Mouse (Mus musculus) midbrain, embryonic 14.5 days (tissue): ENCODE measurements around the gene Nelfe. TPM values are rescaled to one million over a fixed set of nuclear protein-coding genes. Genes with fewer than 3 reads are reported as not detected.
"Not testable (repeated sequence)": the region's sequence is repeated elsewhere in the genome, so short reads cannot be mapped to it uniquely, and the experiment has no call there.

Experiments used
- ATAC-seq: fragments of 200-750 bp; cut with Nextera tagmentation; 2 replicates; pipeline ENCODE4 v1.8.0; 2017; ENCODE audit warnings: moderate number of reproducible peaks, moderate library complexity; ENCODE audit not compliant: low FRiP score, low TSS enrichment
- DNase-seq: peaks from one replicate; pipeline ENCODE4 v3.0.0-alpha.2; 2015
- H3K27ac ChIP-seq: fragments of 300-500 bp; sonication (generic); replicated peaks from 2 replicates; pipeline ENCODE4 v1.5.1; 2014; ENCODE audit warnings: mild to moderate bottlenecking, low read depth, low read length, moderate library complexity
- H3K27me3 ChIP-seq: fragments of 300-500 bp; sonication (generic); 2 replicates; pipeline ENCODE4 v1.6.1; 2014; ENCODE audit warnings: low read length, control low read depth, mixed read lengths; ENCODE audit not compliant: control insufficient read depth, insufficient read depth
- H3K36me3 ChIP-seq: fragments of 300-500 bp; sonication (generic); 2 replicates; pipeline ENCODE4 v1.6.1; 2014; ENCODE audit warnings: low read length, control low read depth; ENCODE audit not compliant: control insufficient read depth, insufficient read depth
- H3K4me1 ChIP-seq: fragments of 300-500 bp; sonication (generic); 2 replicates; pipeline ENCODE4 v1.6.1; 2014; ENCODE audit warnings: mild to moderate bottlenecking, antibody characterized with exemption, low read length, control low read depth; ENCODE audit not compliant: control insufficient read depth, insufficient read depth
- H3K4me2 ChIP-seq: fragments of 300-500 bp; sonication (generic); 2 replicates; pipeline ENCODE4 v1.6.1; 2014; ENCODE audit warnings: mild to moderate bottlenecking, low read length, moderate library complexity
- H3K4me3 ChIP-seq: fragments of 300-500 bp; sonication (generic); replicated peaks from 2 replicates; pipeline ENCODE4 v1.5.1; 2014; ENCODE audit warnings: low read depth, low read length
- H3K9ac ChIP-seq: fragments of 300-500 bp; sonication (generic); replicated peaks from 2 replicates; pipeline ENCODE4 v1.6.1; 2014; ENCODE audit warnings: mild to moderate bottlenecking, low read length, moderate library complexity
- H3K9me3 ChIP-seq: fragments of 300-500 bp; sonication (generic); 2 replicates; pipeline ENCODE4 v1.6.1; 2016; ENCODE audit warnings: low read length, control low read depth, mixed read lengths; ENCODE audit not compliant: control insufficient read depth
- WGBS: fragments of 180-500 bp; shearing (Covaris S2); extraction: QIAGEN DNeasy Blood & Tissue Kit; methylation state at CpG from one replicate; pipeline ENCODE4 v1.1.7; 2014; 5-methylcytosine and 5-hydroxymethylcytosine counted together
- polyA plus RNA-seq: library from polyadenylated mRNA; unstranded; fragments of >200 nt; fragmentation: Nextera tagmentation; extraction: Ambion mirVana; gene quantifications from 2 replicates; pipeline ENCODE4 v1.2.1, GENCODE M21; 2014

The Nelfe gene
- 75.5 and 85.3 TPM in 2 replicates for polyA plus RNA-seq

GRCm38 (mm10) chr17:34849722-34850516 lies at the start of gene Nelfe, which contains the start of gene Skiv2l:
Nelfe (plus strand) TSS chr17:34850391.
Skiv2l (minus strand) TSS chr17:34850210.
- ATAC-seq (peak; percentile 96), DNase-seq (peak; percentile 99)
- Histone ChIP-seq H3K4me3 (peak within 1 kb of the TSS; percentile 93), H3K27ac (peak within 1 kb of the TSS; percentile 55; the same call in 1 of the 2 replicates), H3K4me1 (peaks cover 13% of the 10 kb centered on the region), H3K9ac (peak within 1 kb of the TSS; percentile 88), H3K27me3 (no peaks in the 10 kb centered on the region), H3K36me3 (peaks cover 57% of the 10 kb centered on the region), H3K4me2 (peak within 1 kb of the TSS; percentile 95), H3K9me3 (no peaks in the 10 kb centered on the region)
- WGBS = under 1% methylated on average over 65 of the region's 65 CpGs

GRCm38 (mm10) chr17:34800781-34801305 lies 49.3 kb upstream of the Nelfe start:
- not testable (repeated sequence) for H3K27ac ChIP-seq, DNase-seq, H3K4me1 ChIP-seq, H3K4me3 ChIP-seq, H3K36me3 ChIP-seq, H3K4me2 ChIP-seq, H3K9ac ChIP-seq, H3K27me3 ChIP-seq, ATAC-seq, H3K9me3 ChIP-seq
- 95% methylated on average over 16 of the region's 16 CpGs for WGBS

- DNase-seq, H3K27me3 ChIP-seq, ATAC-seq, H3K9ac ChIP-seq, H3K4me3 ChIP-seq, H3K4me2 ChIP-seq, H3K36me3 ChIP-seq, H3K9me3 ChIP-seq, H3K4me1 ChIP-seq, H3K27ac ChIP-seq: not testable (repeated sequence)
- 95% methylated on average over 9 of the region's 9 CpGs for WGBS
Observed at GRCm38 (mm10) chr17:34802756-34803155, 47.4 kb upstream of the Nelfe start.

GRCm38 (mm10) chr17:34803367-34803766 lies 46.8 kb upstream of the Nelfe start:
- 92% methylated on average over 6 of the region's 6 CpGs for WGBS
- not testable (repeated sequence) for H3K36me3 ChIP-seq, H3K4me2 ChIP-seq, ATAC-seq, H3K4me3 ChIP-seq, H3K9ac ChIP-seq, DNase-seq, H3K27ac ChIP-seq, H3K27me3 ChIP-seq, H3K9me3 ChIP-seq, H3K4me1 ChIP-seq

- H3K9ac ChIP-seq, H3K27me3 ChIP-seq, H3K36me3 ChIP-seq, ATAC-seq, H3K4me3 ChIP-seq, H3K4me1 ChIP-seq, DNase-seq, H3K4me2 ChIP-seq, H3K9me3 ChIP-seq, H3K27ac ChIP-seq: not testable (repeated sequence)
- WGBS = 95% methylated on average over 4 of the region's 6 CpGs
Observed at GRCm38 (mm10) chr17:34804301-34804700, 45.9 kb upstream of the Nelfe start, which contains the start of gene Cyp21a1. Cyp21a1 (minus strand) TSS chr17:34804561.

GRCm38 (mm10) chr17:34804871-34805562 lies 45.2 kb upstream of the Nelfe start:
- Histone ChIP-seq H3K4me2 (no peak overlapping the region), H3K27ac (no peak overlapping the region), H3K4me3 (no peak overlapping the region), H3K9me3 (peaks cover 3% of the 10 kb centered on the region; the same call in 1 of the 2 replicates), H3K4me1 (no peaks in the 10 kb centered on the region), H3K9ac (no peak overlapping the region), H3K27me3 (no peaks in the 10 kb centered on the region), H3K36me3 (no peaks in the 10 kb centered on the region)
- ATAC-seq (no peak), DNase-seq (no peak)
- 76% methylated on average over 6 of the region's 6 CpGs for WGBS

GRCm38 (mm10) chr17:34807176-34807575 lies 43.0 kb upstream of the Nelfe start:
- Histone ChIP-seq H3K27ac (no peak overlapping the region), H3K4me1 (no peaks in the 10 kb centered on the region), H3K4me3 (no peak overlapping the region), H3K9me3 (peaks cover 3% of the 10 kb centered on the region; the same call in 1 of the 2 replicates), H3K9ac (no peak overlapping the region), H3K27me3 (no peaks in the 10 kb centered on the region), H3K36me3 (no peaks in the 10 kb centered on the region), H3K4me2 (no peak overlapping the region)
- WGBS = 73% methylated on average over 3 of the region's 3 CpGs
- ATAC-seq = no peak
- no peak for DNase-seq

GRCm38 (mm10) chr17:34808599-34809205 lies 41.5 kb upstream of the Nelfe start:
- Histone ChIP-seq H3K36me3 (no peaks in the 10 kb centered on the region), H3K27me3 (no peaks in the 10 kb centered on the region), H3K4me3 (no peak overlapping the region), H3K9ac (no peak overlapping the region), H3K4me1 (no peaks in the 10 kb centered on the region), H3K27ac (no peak overlapping the region), H3K4me2 (no peak overlapping the region), H3K9me3 (peaks cover 3% of the 10 kb centered on the region; the same call in 1 of the 2 replicates)
- no peak for DNase-seq
- 84% methylated on average over 6 of the region's 6 CpGs for WGBS
- no peak for ATAC-seq
